Mouse (Mus musculus): Measurements from ENCODE around the gene Tprn.
"Not testable (repeated sequence)": the region's sequence is repeated elsewhere in the genome, so short reads cannot be mapped to it uniquely, and the experiment has no call there.

Gene Tprn

DNA sequence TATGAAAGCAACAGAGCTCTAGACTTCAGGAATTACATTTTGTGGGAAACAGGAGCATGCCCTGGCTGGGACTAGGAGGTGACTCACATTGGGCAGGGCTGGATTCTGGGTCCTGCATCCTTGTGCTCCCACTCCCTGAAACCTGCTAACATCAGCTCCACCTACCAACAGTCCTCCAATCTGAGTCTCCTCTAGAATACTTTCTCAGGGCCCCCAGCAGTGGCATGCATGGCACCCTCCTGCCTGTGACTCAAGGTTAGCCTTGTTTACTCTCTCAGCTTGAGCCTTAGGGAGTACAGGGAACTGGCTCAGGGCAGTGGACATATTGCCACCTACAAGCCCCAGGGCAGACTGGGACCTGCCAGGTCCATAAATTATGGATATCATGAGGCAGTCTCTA is 24.3 kb upstream of the Tprn start:
- no peak for DNase-seq

DNA sequence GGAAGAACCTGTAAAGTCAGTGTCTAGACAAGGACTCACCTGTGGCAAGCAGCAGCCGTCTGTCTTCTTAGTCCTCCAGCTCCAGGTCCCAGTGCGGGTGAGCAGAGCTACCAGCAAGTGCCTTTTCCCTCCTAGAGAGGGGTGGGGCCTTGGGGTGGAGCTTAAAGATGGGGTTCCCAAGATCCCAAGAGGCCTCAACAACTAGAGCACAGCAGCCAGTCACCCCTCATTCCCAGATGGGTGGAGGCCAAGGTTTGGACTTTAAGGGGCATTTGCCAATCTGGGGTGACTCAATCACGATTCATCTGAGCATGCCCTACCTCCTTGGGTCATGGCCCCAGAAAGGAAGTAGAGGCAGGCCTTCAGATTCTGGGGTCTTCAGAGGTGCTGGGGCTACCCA is 22.7 kb upstream of the Tprn start:
- peak; percentile 56 for DNase-seq

DNA sequence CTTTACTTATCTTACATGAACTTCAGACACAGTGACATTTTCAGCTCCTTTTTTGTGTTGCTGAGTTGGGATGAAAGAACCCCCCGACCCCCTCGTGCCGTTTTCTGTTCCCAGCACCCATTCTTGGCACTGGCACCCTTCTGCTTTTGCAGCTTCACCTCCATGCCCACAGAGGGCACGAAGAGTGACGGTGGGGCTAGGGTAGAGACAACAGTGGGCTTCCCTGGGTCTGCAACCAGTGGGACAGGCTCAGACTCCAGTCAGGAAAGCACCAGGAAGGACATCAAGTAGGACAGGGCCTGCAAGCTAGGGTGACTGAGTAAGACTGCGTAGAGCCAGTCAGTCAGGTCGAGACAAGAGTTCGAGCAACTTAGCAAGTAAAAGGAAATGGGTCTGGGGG is 22.1 kb upstream of the Tprn start:
- peak; percentile 54 for DNase-seq

DNA sequence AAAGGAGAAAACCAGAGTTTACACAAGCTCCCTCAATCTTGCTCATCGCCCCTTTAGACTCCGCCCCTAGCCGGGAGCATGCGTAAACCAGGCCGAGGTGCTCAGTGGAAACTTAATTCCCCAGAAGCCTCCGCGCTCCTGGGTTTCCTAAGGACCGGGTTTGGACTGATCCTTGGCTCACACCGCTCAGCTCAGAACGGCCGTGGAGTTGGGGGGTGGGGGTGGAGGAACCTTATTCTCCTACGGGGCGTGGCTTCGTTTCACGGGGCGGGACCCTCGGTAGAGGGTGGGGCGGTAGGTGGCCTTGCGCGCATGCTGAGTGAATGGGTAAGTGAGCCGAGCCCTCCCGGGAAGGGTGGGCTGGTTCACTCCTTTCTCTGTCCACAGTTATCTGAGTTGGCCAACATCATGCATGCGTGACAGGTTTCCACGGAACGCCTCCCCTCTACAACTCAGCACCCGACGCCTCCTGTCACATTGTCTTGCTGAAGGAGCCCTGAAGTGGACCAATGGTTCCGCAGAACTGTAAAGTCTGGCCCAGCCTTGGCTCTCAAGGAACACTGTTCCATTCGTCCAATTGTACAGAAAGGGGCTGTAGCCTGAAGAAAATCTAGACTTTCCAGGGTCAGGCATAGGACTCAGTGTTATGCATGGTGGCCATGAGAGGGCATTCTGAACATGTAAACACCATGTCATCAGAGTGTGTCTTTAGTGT is 21.5 kb upstream of the Tprn start:
- DNase-seq, result peak; percentile 78

DNA sequence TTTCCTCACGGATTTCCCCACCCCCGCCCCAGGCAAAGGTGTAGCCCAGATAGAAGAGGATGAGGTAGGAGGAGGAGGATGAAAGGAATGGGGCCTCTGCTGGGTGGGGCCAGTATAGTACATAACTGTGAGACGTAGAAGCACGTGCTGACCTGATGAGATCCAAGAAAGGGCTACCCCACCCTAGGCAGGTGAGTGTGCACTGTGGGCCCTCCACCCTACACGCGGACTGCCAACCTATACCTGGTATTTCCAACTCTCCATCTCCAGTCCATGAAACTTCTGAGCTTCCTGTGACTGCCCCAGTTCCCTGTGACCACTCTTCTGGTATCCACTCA is 21.0 kb upstream of the Tprn start:
- peak; percentile 50 for DNase-seq

DNA sequence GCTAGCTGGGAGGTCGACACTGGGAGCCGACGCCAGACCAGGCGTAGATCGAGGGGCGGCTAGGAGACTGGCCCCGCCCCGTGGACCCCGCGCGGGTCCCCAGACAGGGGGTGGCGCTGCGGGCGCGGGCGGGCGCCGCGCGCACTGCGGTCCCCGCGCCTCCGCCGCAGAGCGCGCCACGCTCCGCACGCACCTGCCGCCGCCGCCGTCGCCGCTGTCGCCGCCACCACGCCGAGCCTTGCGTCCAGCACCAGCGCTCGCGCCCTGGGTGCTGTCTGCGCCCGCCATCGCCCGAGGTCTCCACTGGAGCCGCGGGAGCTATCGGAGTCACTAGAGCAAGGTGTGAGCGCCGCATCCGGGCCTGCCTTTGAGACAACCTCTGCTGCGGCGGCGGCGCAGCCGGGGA is 20.3 kb upstream of the Tprn start, which contains the start of the genes Rnf208 and Cysrt1:
Rnf208 (plus strand) TSS at position 155 of the 406 bp plus-strand sequence.
Cysrt1 (minus strand) TSS at position 352 of the 406 bp plus-strand sequence.
- DNase-seq, result peak; percentile 60

DNA sequence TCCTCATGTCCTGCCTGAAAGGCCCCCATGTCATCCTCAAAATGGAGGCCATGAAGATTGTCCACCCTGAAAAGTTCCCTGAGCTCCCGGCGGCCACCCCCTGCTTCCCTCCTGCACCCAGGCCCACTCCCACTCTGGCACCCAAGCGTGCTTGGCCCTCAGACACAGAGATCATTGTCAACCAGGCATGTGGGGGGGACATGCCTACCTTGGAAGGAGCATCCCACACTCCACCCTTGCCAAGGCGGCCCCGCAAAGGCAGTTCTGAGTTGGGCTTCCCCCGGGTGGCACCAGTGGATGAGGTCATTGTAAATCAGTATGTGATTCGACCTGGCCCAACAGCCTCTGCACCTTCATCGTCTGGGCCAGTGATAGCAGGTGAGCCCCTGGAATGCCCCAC is 19.1 kb upstream of the Tprn start:
- DNase-seq, result peak; percentile 64

DNA sequence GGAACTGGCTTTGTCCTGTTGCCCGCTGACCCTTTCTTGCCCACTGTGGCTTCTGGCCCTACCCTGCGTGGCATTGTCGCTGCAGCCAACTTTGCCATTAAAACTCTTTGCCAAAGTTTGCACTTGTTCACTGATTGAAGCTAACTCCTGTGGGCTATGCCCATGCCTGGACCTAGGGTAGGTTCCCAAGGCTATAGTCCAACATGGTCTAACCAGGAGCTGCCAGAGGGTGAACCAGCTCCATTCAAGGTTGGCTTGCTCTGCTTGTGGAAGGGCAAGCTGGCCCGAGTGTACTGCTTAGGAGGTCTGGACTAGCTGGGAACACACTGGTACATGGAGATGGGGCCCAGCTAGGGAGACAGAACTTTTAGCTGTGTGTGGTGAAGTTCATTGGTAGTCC is 18.3 kb upstream of the Tprn start:
- no peak for DNase-seq

DNA sequence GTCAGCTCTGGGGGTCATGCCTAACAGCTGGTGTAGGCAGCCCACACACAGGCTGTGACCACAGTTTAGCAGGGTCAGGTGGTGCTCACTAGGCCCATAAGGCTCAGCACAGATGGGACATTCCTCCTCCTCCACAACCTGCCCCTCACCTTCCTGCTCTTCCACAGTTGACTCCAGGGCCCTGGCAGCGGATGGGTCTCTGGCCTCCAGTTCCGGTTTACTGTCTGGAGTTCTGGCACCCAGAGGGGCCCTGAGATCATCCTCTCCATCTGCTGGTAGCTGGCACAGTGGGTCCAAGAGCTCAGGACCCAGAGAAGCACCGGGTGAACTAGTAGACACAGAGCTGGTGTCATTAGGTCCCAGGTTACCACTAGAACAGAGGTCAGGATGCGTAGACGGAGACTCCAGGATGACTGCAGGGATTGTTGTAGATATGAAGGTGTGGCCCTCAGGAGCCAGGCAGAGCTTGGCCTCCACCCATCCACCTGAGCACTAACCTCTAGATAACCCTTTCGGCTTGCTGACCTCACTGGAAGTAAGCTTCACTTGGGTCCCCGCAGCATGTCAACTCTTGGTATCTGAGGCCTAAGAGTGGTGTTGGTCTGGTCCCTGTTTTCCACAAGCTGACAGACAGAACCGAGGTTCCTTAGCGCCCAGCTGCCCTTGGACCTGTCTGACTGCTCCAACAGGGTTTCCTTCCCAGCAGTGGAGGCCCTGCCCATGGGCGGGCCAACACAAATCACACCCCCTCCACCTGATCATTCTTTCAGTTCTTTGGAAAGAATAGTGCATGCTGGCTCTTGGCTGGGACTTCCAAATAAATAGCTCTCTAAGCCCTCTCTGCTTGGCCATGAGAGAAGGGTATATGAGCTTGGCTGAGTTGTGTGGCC is 16.0 kb upstream of the Tprn start, which contains the start of gene AL732309.1:
AL732309.1 (minus strand) TSS at position 681 of the 890 bp plus-strand sequence.
- DNase-seq, result peak; percentile 77

DNA sequence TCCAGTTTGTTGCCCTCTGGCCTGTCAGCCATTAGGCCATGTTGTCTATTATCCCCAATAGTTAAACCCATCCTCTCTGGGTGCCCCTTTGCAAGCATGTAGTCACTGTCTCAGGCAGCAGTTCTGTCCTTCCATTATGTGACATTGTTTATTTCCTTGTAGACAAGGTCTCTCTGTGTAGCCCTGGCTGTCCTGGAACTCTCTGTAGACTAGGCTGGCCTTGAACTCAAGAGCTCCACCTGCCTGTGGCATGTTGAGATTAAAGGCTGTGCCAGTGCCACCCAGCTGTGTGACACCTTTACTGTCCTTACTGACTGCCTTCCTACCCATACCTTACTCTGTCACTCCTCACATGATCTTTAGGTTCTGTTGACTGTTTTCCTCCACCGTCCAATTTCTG is 10.1 kb upstream of the Tprn start:
- no peak for DNase-seq

DNA sequence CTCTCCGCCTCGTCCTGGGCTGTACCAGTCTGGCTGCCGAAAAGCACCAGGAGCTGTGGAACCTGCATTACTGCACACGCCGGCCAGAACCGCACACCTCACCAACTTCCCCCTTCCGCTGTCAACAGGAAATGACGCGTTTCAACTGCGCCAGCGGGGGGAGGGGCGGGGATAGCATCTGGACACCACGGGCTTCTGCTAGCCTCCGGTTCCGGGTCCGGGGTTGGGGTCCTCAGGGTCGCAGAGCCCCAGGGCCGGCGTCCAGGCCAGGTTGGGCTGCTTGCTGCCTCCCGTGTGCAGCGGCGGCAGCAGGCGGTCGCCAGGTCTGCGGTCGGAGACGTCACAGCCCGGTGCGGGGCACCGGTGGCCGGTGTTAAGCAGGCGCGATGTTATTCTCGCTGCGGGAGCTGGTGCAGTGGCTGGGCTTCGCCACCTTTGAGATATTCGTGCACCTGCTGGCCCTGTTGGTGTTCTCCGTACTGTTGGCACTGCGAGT is 7.1 kb upstream of the Tprn start, which contains the start of gene Tmem203:
Tmem203 (plus strand) TSS at position 156 of the 496 bp plus-strand sequence.
- peak; percentile 82 for DNase-seq

DNA sequence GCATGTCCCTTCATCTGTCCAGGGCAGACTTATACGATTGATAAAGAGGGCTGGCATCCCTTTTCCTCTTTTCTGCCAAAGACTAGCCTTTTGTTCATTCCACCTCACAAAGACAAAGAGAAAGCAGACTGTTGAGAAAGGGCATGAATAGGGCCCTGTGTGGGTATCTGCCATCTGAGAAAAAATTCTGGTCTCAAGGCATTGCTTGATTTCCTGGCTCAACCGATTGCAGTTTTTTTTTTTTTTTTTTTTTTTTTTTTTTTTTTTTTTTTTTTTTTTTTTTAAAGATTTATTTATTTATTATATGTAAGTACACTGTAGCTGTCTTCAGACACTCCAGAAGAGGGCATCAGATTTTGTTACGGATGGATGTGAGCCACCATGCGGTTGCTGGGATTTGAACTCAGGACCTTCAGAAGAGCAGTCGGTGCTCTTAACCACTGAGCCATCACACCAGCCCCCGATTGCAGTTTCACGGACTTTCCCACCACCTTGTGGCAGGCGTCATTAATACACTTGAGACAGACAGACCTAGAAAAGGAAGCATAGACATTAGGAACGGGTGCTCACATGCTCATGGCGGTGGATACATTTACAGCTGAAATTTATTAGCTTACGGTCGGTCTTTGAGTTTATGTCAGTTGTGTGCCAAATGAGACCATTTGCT is 5.8 kb upstream of the Tprn start:
- DNase-seq, result not testable (repeated sequence)

DNA sequence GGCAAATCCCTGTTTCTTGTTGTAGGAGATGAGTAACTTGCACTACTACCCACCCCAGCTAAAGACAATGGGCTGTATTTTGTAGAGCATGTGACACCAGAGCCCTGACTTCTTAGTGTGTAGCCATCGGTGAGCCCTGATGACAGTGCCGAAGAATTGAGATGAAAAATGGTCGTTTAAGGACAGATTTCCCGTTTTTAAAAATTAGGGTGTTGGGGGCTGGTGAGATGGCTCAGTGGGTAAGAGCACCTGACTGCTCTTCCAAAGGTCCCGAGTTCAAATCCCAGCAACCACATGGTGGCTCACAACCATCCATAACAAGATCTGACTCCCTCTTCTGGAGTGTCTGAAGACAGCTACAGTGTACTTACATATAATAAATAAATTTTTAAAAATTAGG is 5.2 kb upstream of the Tprn start:
- DNase-seq, result not testable (repeated sequence)

DNA sequence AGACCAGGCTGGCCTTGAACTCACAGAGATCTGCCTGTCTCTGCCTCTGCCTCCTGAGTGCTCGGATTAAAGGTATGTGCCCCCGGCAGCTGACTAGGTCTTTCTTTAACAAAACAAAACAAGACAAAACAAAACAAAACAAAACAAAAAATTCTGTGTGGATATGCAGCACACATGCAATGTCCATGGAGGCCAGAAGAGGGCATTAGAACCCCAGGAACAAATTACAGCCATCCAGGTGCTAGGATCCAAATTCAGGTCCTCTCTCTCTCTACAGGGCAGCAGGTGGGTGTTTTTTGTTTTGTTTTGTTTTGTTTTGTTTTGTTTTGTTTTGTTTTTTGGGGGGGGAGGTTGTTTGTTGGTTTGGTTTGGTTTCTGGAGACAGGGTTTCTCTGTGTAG is 3.5 kb upstream of the Tprn start:
- no peak for DNase-seq

DNA sequence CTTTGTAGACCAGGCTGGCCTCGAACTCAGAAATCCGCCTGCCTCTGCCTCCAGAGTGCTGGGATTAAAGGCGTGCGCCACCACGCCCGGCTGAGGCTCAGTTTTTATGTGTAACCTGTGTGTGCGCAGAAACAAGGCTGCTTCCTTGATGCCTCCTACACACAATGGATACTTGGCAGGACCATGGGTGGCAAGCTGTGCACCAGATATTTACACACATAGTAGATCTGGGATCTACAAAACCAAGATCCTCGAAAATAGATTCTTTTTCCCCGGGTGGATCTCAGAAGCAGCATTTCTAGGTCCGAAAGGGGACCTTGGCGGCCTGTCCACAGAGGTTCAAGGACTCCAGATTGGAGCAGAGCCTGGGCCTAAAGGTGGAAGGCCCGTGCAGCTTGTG is 548 bp upstream of the Tprn start:
- no peak for DNase-seq

DNA sequence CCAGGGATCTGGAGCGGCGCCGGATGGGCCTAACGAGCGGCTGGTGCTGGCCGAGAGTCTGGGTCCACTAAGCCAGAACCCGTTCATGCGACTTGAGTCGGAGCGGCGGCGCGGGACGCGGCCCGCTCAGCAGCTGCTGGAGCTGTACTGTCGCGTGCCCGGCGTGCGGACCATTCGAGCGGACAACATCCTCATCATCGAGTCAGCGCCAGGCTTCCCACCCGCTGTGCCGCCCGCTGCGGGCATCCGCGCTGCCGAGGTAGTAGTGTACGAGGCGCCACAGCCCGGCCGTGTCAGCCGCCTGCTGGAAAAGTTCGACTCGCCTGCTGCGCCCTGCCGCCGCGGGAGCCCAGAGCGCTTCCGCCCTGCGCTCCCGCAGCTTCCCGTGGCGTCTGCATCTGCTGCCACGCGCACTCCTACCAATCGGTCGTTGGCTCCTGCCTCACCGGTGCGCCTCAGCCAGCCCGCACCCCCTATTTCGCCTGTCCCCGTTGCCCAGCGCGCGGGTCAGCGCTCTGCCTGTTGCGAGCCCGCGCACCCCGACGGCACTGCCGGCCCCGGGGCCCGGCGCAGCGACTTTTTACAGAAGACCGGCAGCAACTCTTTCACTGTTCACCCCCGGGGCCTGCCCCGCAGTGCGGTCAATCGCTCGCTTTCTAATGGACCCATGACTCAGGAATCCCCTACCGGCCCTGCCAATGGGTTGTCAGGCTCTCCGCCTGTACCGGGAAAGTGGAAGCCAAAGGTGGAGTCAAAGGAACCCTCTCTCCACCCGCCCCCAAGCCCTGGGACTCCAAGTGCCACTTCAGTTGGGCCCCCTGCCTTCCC is 591 bp downstream of the Tprn start:
- peak; percentile 85 for DNase-seq

DNA sequence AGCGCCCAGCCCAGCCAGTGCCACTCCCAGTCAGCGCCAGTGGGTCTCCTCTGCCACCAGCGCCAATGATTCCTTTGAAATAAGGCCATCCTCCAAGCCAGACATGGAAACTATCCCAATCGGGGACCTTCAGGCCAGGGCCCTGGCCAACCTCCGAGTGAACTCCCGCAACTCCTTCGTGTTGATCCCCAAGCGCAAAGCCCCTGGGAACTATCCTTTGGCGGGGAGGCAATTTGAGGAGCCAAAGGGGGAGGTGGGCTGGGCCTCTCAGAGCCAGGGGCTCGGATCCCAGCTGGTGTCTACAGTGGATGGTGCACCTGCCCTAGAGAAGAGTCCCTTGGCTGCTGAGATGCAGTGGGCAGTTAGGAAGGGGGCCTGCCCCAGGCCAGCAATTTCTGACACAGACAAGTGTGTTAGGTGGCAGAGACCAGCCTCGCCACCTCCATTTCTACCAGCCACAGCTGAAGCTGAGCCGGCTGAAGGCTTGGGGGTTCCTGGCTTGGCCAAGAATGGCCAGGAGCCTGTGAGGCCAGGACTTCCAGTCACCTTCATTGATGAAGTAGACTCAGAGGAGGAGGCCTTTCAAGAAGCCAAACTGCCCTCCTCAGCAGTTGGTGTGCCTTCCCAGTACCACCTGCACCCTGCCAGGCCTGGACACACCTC is 1.3 kb downstream of the Tprn start:
- DNase-seq, result peak; percentile 76

DNA sequence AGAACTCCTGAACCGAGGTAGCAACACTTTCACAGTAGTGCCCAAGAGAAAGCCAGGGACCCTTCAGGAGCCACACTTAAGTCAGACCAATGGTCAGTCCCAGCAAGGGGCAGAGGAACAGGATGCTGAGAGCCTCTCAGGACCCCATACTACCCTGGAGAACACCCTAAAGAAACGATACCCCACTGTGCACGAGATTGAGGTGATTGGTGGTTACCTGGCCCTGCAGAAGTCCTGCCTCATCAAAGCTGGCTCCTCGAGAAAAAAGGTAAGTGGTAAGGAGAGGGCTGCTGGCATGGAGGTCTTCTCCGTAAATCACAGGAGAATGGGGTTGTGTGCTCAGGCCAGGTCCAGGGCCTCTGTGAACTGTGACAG is 1.9 kb downstream of the Tprn start:
- peak; percentile 69 for DNase-seq

DNA sequence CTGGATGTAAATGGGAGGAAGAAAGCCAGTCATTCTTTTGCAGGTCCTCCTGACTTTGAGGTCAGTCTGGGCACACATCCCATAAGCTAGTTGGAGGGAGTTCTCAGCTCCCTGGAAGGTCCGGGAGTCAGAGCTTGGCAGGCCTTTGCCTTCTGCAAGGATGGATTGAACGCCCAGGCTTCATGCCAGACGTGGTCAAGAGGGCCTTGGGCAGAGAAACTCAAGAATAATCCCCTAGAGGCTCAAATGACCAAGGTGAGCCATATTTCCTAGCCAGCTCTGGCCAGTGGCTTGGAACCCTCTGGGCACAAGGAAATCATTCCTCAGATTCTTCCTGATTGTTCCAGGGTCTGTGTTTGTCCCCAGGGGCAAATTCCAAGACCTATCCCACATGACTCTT is 2.4 kb downstream of the Tprn start:
- DNase-seq, result peak; percentile 94

DNA sequence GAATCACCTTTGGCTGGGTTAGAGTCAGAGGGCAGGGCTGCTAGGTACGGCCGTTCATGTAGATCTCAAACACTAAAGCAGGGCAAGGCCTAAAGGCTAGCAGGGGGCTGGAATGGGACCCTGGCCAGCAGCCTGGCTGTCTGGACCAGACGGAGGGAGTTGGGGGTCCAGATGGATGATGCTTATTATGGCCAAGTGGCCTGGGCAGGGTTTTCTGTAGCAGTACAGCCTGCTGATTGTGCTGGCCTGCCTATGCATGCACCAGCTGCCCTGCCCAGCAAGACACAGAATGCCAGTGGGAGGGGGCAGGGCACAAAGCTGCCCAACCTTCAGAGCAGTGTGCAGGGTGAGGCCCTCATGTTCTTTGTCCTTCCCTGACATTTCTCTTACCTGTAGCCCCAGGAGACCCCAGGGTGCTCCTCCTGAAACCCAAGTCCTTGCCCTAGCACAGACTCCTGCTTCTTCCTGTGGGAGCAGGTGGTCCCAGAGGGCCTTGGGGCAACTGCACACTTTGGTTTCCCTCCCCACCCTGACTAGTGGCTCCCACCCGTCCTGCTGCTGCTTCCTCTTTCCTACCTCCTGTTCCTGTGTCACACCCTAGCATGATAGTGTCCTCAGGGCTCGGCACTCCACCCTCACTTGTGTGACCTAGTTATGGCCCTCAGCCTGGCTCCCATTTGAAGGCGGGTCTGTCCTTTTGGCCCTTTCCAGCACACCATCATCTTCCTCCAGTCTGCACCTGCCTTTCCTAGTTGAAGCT is 3.7 kb downstream of the Tprn start:
- peak; percentile 99 for DNase-seq

DNA sequence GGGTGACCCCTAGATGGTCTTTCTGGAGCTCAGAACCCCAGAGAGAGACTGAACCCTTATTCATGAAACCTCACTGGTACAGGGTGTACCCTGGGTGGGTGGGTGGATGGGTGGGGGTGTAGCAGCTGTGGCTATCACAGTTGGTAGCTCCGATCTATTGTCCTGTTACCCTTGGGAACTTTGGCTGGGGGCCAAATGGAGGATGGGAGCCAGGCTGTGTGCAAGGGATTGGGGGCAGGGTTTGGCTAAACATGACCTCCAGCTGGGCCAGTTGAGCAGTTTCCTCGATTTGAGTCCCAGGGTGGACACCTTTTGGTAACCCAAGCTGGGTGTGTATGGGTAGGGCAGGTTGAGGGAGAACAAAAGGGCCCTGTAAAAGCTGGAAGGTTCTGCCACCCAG is 4.3 kb downstream of the Tprn start:
- peak; percentile 88 for DNase-seq

Data from cerebellum, adult 11-12 months (tissue).